Mouse (Mus musculus): ENCODE measurements at regions not wholly inside any gene's neighbourhood (a gene's known extent, or its start where the extent isn't known, plus 50 kb on each side); places are given as distances from the start of the nearest gene placed in this dataset.

DNA sequence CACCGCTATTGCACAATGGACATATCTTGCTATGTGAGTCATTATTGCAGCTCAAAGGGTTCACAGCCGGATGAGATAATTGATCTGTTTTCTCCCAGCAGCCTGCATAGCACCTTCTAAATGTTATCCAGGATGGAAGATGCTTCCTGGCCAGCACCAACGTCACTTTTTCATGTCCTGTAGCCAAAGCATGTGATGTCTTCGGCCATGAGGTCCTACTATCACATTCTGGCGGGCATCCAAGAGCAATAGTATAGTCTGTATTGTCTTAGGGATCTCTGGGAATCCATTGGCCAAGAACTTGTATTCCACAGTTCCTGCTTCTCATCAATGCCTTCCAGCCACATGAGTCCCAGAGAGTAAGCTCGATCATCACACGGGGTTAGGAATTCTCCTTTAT is 70.6 kb downstream of the Npy start:
- Histone ChIP-seq H3K36me3 (replicated peaks in 1 of 2; ENCODE audit: control insufficient read depth in 1 of 2, insufficient read depth in 1 of 2, low read length in 1 of 2) (no peaks in the 10 kb centered on the region), H3K9ac (ENCODE audit: insufficient read depth, low read depth) (no peak overlapping the region), H3K4me3 (replicated peaks in 1 of 3; ENCODE audit: low read depth in 2 of 3, low read length in 2 of 3, poor library complexity in 1 of 3) (no peak overlapping the region), H3K79me2 (replicated peaks; ENCODE audit: control insufficient read depth, extremely low read depth, insufficient read depth, poor library complexity, severe bottlenecking) (no peaks in the 10 kb centered on the region), H3K27me3 (replicated peaks) (peaks cover 2% of the 10 kb centered on the region), H3K4me1 (ENCODE audit: control insufficient read depth in 1 of 2, insufficient read depth in 2 of 2) (0 out of 4 replicates have a peak, but pooled peaks cover 0 to 3% of the 10 kb centered on the region in 2 experiments), H3K4me2 (ENCODE audit: insufficient read depth, low read depth, poor library complexity, severe bottlenecking) (no peak overlapping the region), H3K9me3 (replicated peaks; ENCODE audit: low read length) (peaks cover 2% of the 10 kb centered on the region), H3K27ac (ENCODE audit: insufficient read depth, low read depth) (no peak overlapping the region)
- no peak for DNase-seq (ENCODE audit: extremely low read depth)
- TF ChIP-seq SMC3 (IDR thresholded peaks at IDR 0.05; ENCODE audit: low read depth, low read length): no peak
- no peak for TF ChIP-seq CHD2 (IDR thresholded peaks at IDR 0.05; ENCODE audit: low read length)
- TF ChIP-seq KAT2A (IDR thresholded peaks at IDR 0.05; ENCODE audit: insufficient replicate concordance, low read length): no peak
- no peak for TF ChIP-seq RAD21 (IDR thresholded peaks at IDR 0.05; ENCODE audit: low read depth, low read length)
- TF ChIP-seq HCFC1 (IDR thresholded peaks at IDR 0.05; ENCODE audit: low read depth, low read length): no peak
- TF ChIP-seq NRF1 (IDR thresholded peaks at IDR 0.05; ENCODE audit: low read depth, low read length): no peak
- dilution Hi-C loops (cut with MboI; ENCODE audit: extremely low pct_ligation_motif_present, extremely low pct_unique_long_range_greater_than_20kb, low sequenced_read_pairs) (no loop called here), in situ Hi-C loops (cut with MboI; ENCODE audit: low pct_ligation_motif_present, low pct_unique_long_range_greater_than_20kb, low sequenced_read_pairs) (no loop called here)

GRCm38 (mm10) chr6:49899146-49899545 is 76.6 kb downstream of the Npy start:
- no peaks in the 10 kb centered on the region for H3K36me3 ChIP-seq (replicated peaks in 1 of 2; ENCODE audit: control insufficient read depth in 1 of 2, insufficient read depth in 1 of 2, low read length in 1 of 2)
- no peak overlapping the region for H3K9ac ChIP-seq (ENCODE audit: insufficient read depth, low read depth)
- TF ChIP-seq RCOR1 (conservative IDR thresholded peaks at IDR 0.05; ENCODE audit: low read depth, low read length) (no peak), TCF12 (IDR thresholded peaks at IDR 0.05; ENCODE audit: low read depth, low read length) (no peak), ZC3H11A (IDR thresholded peaks at IDR 0.05; ENCODE audit: low read depth, low read length) (no peak), HCFC1 (IDR thresholded peaks at IDR 0.05; ENCODE audit: low read depth, low read length) (no peak), ETS1 (conservative IDR thresholded peaks at IDR 0.05; ENCODE audit: low read depth, low read length) (no peak)
- no peaks in the 10 kb centered on the region for H3K79me2 ChIP-seq (replicated peaks; ENCODE audit: control insufficient read depth, extremely low read depth, insufficient read depth, poor library complexity, severe bottlenecking)
- no peak overlapping the region for H3K27ac ChIP-seq (ENCODE audit: insufficient read depth, low read depth)
- peaks cover 0 to 8% of the 10 kb centered on the region in 2 experiments; a peak in 2 of 4 replicates for H3K4me1 ChIP-seq (ENCODE audit: control insufficient read depth in 1 of 2, insufficient read depth in 2 of 2)
- H3K4me2 ChIP-seq (ENCODE audit: insufficient read depth, low read depth, poor library complexity, severe bottlenecking): no peak overlapping the region
- peaks cover 2% of the 10 kb centered on the region for H3K9me3 ChIP-seq (replicated peaks; ENCODE audit: low read length)
- peaks cover 2% of the 10 kb centered on the region for H3K27me3 ChIP-seq (replicated peaks)
- dilution Hi-C loops (cut with MboI; ENCODE audit: extremely low pct_ligation_motif_present, extremely low pct_unique_long_range_greater_than_20kb, low sequenced_read_pairs) (no loop called here), in situ Hi-C loops (cut with MboI; ENCODE audit: low pct_ligation_motif_present, low pct_unique_long_range_greater_than_20kb, low sequenced_read_pairs) (no loop called here)
- no peak for DNase-seq (ENCODE audit: extremely low read depth)
- H3K4me3 ChIP-seq (replicated peaks in 1 of 3; ENCODE audit: low read depth in 2 of 3, low read length in 2 of 3, poor library complexity in 1 of 3): no peak overlapping the region

DNA sequence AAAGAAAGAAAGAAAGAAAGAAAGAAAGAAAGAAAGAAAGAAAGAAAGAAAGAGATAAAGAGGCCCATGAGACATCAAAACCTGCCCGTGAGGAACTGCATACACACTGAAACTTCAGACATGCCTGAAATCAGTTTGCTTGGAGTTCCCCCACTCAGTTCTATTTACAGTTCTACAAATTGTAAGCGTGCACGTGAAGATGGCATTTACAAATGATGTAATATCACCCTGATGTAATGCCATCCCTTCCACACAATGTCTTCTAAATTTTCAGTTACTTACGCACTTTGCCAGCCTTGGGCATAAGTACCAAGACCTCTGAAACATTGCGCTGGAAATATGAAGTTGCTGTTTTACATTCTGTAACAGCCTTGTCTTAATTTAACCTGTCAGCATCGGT is 79.0 kb downstream of the Npy start:
- Histone ChIP-seq H3K4me3 (replicated peaks in 1 of 3; ENCODE audit: low read depth in 2 of 3, low read length in 2 of 3, poor library complexity in 1 of 3) (no peak overlapping the region), H3K9ac (ENCODE audit: insufficient read depth, low read depth) (no peak overlapping the region), H3K79me2 (replicated peaks; ENCODE audit: control insufficient read depth, extremely low read depth, insufficient read depth, poor library complexity, severe bottlenecking) (no peaks in the 10 kb centered on the region), H3K36me3 (replicated peaks in 1 of 2; ENCODE audit: control insufficient read depth in 1 of 2, insufficient read depth in 1 of 2, low read length in 1 of 2) (no peaks in the 10 kb centered on the region), H3K4me2 (ENCODE audit: insufficient read depth, low read depth, poor library complexity, severe bottlenecking) (no peak overlapping the region), H3K27ac (ENCODE audit: insufficient read depth, low read depth) (no peak overlapping the region), H3K27me3 (replicated peaks) (peaks cover 2% of the 10 kb centered on the region), H3K4me1 (ENCODE audit: control insufficient read depth in 1 of 2, insufficient read depth in 2 of 2) (peaks cover 0 to 8% of the 10 kb centered on the region in 2 experiments; a peak in 2 of 4 replicates), H3K9me3 (replicated peaks; ENCODE audit: low read length) (no peaks in the 10 kb centered on the region)
- peak; percentile 6 for DNase-seq (ENCODE audit: extremely low read depth)
- in situ Hi-C loops (cut with MboI; ENCODE audit: low pct_ligation_motif_present, low pct_unique_long_range_greater_than_20kb, low sequenced_read_pairs): no loop called here
- dilution Hi-C loops (cut with MboI; ENCODE audit: extremely low pct_ligation_motif_present, extremely low pct_unique_long_range_greater_than_20kb, low sequenced_read_pairs): no loop called here
- no peak for TF ChIP-seq JUN (IDR thresholded peaks at IDR 0.05; ENCODE audit: insufficient read depth, low read depth, low read length)
- peak; percentile 78 for TF ChIP-seq BHLHE40 (IDR thresholded peaks at IDR 0.05; ENCODE audit: low read depth, low read length)
- no peak for TF ChIP-seq TCF12 (IDR thresholded peaks at IDR 0.05; ENCODE audit: low read depth, low read length)
